Mouse (Mus musculus): Measurements from ENCODE around the gene Npr3. TPM values are rescaled to one million over a fixed set of nuclear protein-coding genes. Genes with fewer than 3 reads are reported as not detected.

Gene Npr3
- polyA plus RNA-seq, 1 experiment: 2.1 TPM

- no peak overlapping the region for H3K4me3 ChIP-seq (ENCODE audit: low read depth, low read length)
- no peaks in the 10 kb centered on the region for H3K4me1 ChIP-seq (ENCODE audit: control insufficient read depth, insufficient read depth, low read length)
- H3K36me3 ChIP-seq (ENCODE audit: control insufficient read depth, insufficient read depth, low read length, poor library complexity, severe bottlenecking): no peaks in the 10 kb centered on the region
- TF ChIP-seq EP300 (IDR thresholded peaks at IDR 0.05; ENCODE audit: insufficient read depth, low read depth, low read length): no peak
- no peak for TF ChIP-seq POLR2A (IDR thresholded peaks at IDR 0.05; ENCODE audit: insufficient read depth, low read length)
- TF ChIP-seq CTCF (IDR thresholded peaks at IDR 0.05; ENCODE audit: low read depth, low read length): no peak
- no peak overlapping the region for H3K27ac ChIP-seq (ENCODE audit: insufficient read depth, low read length)
- H3K9ac ChIP-seq (ENCODE audit: low read depth, poor library complexity, severe bottlenecking): no peak overlapping the region
- no peaks in the 10 kb centered on the region for H3K27me3 ChIP-seq (ENCODE audit: control insufficient read depth, insufficient read depth, low read length, poor library complexity, severe bottlenecking)
- peaks cover 3% of the 10 kb centered on the region; the same call in 1 of the 2 replicates for H3K9me3 ChIP-seq (replicated peaks; ENCODE audit: control insufficient read depth, insufficient read depth, low read length, poor library complexity, severe bottlenecking)
Measured at GRCm38 (mm10) chr15:11877273-11877672, 29.8 kb downstream of the Npr3 start.

- Histone ChIP-seq H3K4me1 (ENCODE audit: control insufficient read depth, insufficient read depth, low read length) (no peaks in the 10 kb centered on the region), H3K9me3 (replicated peaks; ENCODE audit: control insufficient read depth, insufficient read depth, low read length, poor library complexity, severe bottlenecking) (no peaks in the 10 kb centered on the region), H3K9ac (ENCODE audit: low read depth, poor library complexity, severe bottlenecking) (no peak overlapping the region), H3K36me3 (ENCODE audit: control insufficient read depth, insufficient read depth, low read length, poor library complexity, severe bottlenecking) (no peaks in the 10 kb centered on the region), H3K4me3 (ENCODE audit: low read depth, low read length) (no peak overlapping the region), H3K27ac (ENCODE audit: insufficient read depth, low read length) (no peak overlapping the region), H3K27me3 (ENCODE audit: control insufficient read depth, insufficient read depth, low read length, poor library complexity, severe bottlenecking) (no peaks in the 10 kb centered on the region)
- no peak for TF ChIP-seq POLR2A (IDR thresholded peaks at IDR 0.05; ENCODE audit: insufficient read depth, low read length)
- no peak for TF ChIP-seq CTCF (IDR thresholded peaks at IDR 0.05; ENCODE audit: low read depth, low read length)
- no peak for TF ChIP-seq EP300 (IDR thresholded peaks at IDR 0.05; ENCODE audit: insufficient read depth, low read depth, low read length)
Measured at GRCm38 (mm10) chr15:11866918-11867317, 40.2 kb downstream of the Npr3 start.

GRCm38 (mm10) chr15:11863540-11863818 is 43.6 kb downstream of the Npr3 start:
- H3K4me1 ChIP-seq (ENCODE audit: control insufficient read depth, insufficient read depth, low read length): no peaks in the 10 kb centered on the region
- H3K27ac ChIP-seq (ENCODE audit: insufficient read depth, low read length): no peak overlapping the region
- H3K27me3 ChIP-seq (ENCODE audit: control insufficient read depth, insufficient read depth, low read length, poor library complexity, severe bottlenecking): no peaks in the 10 kb centered on the region
- no peak overlapping the region for H3K9ac ChIP-seq (ENCODE audit: low read depth, poor library complexity, severe bottlenecking)
- no peaks in the 10 kb centered on the region for H3K36me3 ChIP-seq (ENCODE audit: control insufficient read depth, insufficient read depth, low read length, poor library complexity, severe bottlenecking)
- no peak for TF ChIP-seq POLR2A (IDR thresholded peaks at IDR 0.05; ENCODE audit: insufficient read depth, low read length)
- TF ChIP-seq CTCF (IDR thresholded peaks at IDR 0.05; ENCODE audit: low read depth, low read length): no peak
- no peak for TF ChIP-seq EP300 (IDR thresholded peaks at IDR 0.05; ENCODE audit: insufficient read depth, low read depth, low read length)
- no peaks in the 10 kb centered on the region for H3K9me3 ChIP-seq (replicated peaks; ENCODE audit: control insufficient read depth, insufficient read depth, low read length, poor library complexity, severe bottlenecking)
- no peak overlapping the region for H3K4me3 ChIP-seq (ENCODE audit: low read depth, low read length)

- TF ChIP-seq CTCF (IDR thresholded peaks at IDR 0.05; ENCODE audit: low read depth, low read length) (no peak), POLR2A (IDR thresholded peaks at IDR 0.05; ENCODE audit: insufficient read depth, low read length) (no peak), EP300 (IDR thresholded peaks at IDR 0.05; ENCODE audit: insufficient read depth, low read depth, low read length) (no peak)
- no peak overlapping the region for H3K9ac ChIP-seq (ENCODE audit: low read depth, poor library complexity, severe bottlenecking)
- H3K4me1 ChIP-seq (ENCODE audit: control insufficient read depth, insufficient read depth, low read length): no peaks in the 10 kb centered on the region
- no peak overlapping the region for H3K4me3 ChIP-seq (ENCODE audit: low read depth, low read length)
- H3K27me3 ChIP-seq (ENCODE audit: control insufficient read depth, insufficient read depth, low read length, poor library complexity, severe bottlenecking): no peaks in the 10 kb centered on the region
- no peaks in the 10 kb centered on the region for H3K36me3 ChIP-seq (ENCODE audit: control insufficient read depth, insufficient read depth, low read length, poor library complexity, severe bottlenecking)
- H3K9me3 ChIP-seq (replicated peaks; ENCODE audit: control insufficient read depth, insufficient read depth, low read length, poor library complexity, severe bottlenecking): no peaks in the 10 kb centered on the region
- H3K27ac ChIP-seq (ENCODE audit: insufficient read depth, low read length): no peak overlapping the region
Measured at GRCm38 (mm10) chr15:11862785-11863539, 44.1 kb downstream of the Npr3 start.

- Histone ChIP-seq H3K4me3 (ENCODE audit: low read depth, low read length) (no peak overlapping the region), H3K27ac (ENCODE audit: insufficient read depth, low read length) (no peak overlapping the region)
- TF ChIP-seq POLR2A (IDR thresholded peaks at IDR 0.05; ENCODE audit: insufficient read depth, low read length) (no peak), EP300 (IDR thresholded peaks at IDR 0.05; ENCODE audit: insufficient read depth, low read depth, low read length) (no peak), CTCF (IDR thresholded peaks at IDR 0.05; ENCODE audit: low read depth, low read length) (no peak)
Measured at GRCm38 (mm10) chr15:11862253-11862652, 44.8 kb downstream of the Npr3 start.

GRCm38 (mm10) chr15:11860259-11860658 is 46.8 kb downstream of the Npr3 start:
- H3K9me3 ChIP-seq (replicated peaks; ENCODE audit: control insufficient read depth, insufficient read depth, low read length, poor library complexity, severe bottlenecking): no peaks in the 10 kb centered on the region
- H3K27me3 ChIP-seq (ENCODE audit: control insufficient read depth, insufficient read depth, low read length, poor library complexity, severe bottlenecking): no peaks in the 10 kb centered on the region
- no peak overlapping the region for H3K4me3 ChIP-seq (ENCODE audit: low read depth, low read length)
- TF ChIP-seq CTCF (IDR thresholded peaks at IDR 0.05; ENCODE audit: low read depth, low read length): no peak
- TF ChIP-seq EP300 (IDR thresholded peaks at IDR 0.05; ENCODE audit: insufficient read depth, low read depth, low read length): no peak
- TF ChIP-seq POLR2A (IDR thresholded peaks at IDR 0.05; ENCODE audit: insufficient read depth, low read length): no peak
- H3K9ac ChIP-seq (ENCODE audit: low read depth, poor library complexity, severe bottlenecking): no peak overlapping the region
- H3K27ac ChIP-seq (ENCODE audit: insufficient read depth, low read length): no peak overlapping the region
- H3K4me1 ChIP-seq (ENCODE audit: control insufficient read depth, insufficient read depth, low read length): no peaks in the 10 kb centered on the region
- no peaks in the 10 kb centered on the region for H3K36me3 ChIP-seq (ENCODE audit: control insufficient read depth, insufficient read depth, low read length, poor library complexity, severe bottlenecking)

More at GRCm38 (mm10) chr15:11862253-11862652, 44.8 kb downstream of the Npr3 start:
- Histone ChIP-seq H3K36me3 (ENCODE audit: control insufficient read depth, insufficient read depth, low read length, poor library complexity, severe bottlenecking) (no peaks in the 10 kb centered on the region), H3K9me3 (replicated peaks; ENCODE audit: control insufficient read depth, insufficient read depth, low read length, poor library complexity, severe bottlenecking) (no peaks in the 10 kb centered on the region), H3K4me1 (ENCODE audit: control insufficient read depth, insufficient read depth, low read length) (no peaks in the 10 kb centered on the region), H3K27me3 (ENCODE audit: control insufficient read depth, insufficient read depth, low read length, poor library complexity, severe bottlenecking) (no peaks in the 10 kb centered on the region), H3K9ac (ENCODE audit: low read depth, poor library complexity, severe bottlenecking) (no peak overlapping the region)
